Mouse (Mus musculus): ENCODE data around the gene Kif13a.

Gene Kif13a

DNA sequence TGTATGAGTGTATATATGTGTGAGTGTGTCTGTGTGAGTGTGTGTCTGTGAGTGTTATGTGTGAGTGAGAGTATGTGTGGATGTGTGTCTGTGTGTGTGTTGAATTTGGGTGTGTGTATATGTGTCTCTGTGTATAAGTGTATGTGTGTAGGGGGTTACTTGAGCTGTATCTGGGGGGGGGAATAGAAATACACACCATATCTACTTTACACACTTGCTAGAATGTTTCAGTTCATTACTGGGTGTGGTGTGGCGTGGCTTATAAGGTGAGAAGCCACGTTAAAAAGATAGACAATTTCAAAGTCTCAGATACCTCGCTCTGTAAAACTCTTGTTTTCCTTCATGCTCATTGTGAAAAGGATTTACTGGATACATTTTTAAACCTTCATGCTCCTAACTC is 152.2 kb downstream of the Kif13a start:
- no peak for DNase-seq (ENCODE audit: low spot score)

DNA sequence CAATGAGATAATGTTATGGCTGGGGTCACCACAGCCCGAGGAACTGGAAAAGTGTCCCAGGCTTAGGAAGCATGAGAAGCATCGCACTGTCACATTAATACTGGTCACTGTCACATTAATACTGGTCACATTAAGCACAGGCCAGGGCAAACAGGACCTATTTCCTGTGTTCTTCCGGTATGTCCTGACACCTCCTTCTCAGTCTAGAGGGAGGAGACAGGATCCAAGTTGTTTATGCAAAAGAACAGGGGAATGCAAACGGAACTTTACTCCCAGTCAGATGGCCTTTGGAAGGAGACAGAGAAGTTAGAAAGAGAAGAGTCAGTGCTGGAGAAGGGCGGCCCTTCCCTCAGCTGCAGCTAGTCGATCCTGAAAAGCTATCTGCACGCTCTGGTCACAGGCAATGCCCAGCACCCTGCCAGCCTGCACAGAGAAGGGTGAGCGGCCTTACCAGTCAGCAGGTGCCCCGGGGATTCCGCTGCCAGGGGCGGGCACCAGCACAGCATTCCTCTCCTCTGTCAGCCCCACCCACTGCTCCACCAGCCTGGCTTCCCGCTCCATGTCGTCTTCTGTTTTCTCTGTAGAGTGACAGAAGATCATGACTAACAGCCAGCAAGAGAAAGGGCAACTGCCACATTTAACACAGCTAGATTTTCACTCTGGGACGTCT is 152.9 kb downstream of the Kif13a start:
- no peak for DNase-seq (ENCODE audit: low spot score)

DNA sequence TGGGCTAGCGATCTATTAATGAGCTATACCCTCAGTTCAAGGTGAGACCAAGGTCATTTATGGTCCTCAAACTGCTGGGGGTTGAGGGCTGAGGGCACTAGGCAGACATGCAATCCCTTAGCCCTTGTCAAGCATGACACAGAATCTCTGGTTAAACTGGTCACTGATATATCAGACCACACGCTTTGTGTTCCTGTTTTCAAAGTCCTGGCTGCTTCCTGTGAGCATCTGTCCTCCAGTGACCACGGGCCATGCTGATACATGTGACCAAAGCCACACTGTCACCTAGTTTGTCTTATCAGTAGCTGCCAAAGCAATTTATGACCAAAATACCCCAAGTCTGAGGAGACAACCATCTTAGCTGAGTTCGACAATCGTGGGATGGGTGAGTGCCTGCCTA is 154.7 kb downstream of the Kif13a start:
- no peak for DNase-seq (ENCODE audit: low spot score)

DNA sequence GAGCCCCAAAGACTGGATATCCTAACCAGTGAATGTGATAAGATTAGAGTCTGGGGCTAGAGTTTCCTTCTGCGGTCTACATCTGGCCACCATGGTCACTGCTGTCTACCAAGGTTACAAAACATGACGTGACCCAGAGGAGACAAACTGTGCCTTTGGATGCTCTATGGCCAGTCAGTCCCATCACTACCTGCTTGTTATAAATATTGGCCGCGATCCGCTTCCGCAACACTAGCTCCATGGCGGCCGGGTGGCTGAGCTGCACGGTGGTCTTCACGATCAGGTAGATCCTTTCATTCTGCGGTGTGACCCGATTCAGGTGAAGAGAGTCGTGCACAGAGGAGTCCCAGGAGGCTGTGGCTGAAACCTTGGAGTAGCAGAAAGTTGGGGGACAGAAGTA is 157.1 kb downstream of the Kif13a start:
- no peak for DNase-seq (ENCODE audit: low spot score)

DNA sequence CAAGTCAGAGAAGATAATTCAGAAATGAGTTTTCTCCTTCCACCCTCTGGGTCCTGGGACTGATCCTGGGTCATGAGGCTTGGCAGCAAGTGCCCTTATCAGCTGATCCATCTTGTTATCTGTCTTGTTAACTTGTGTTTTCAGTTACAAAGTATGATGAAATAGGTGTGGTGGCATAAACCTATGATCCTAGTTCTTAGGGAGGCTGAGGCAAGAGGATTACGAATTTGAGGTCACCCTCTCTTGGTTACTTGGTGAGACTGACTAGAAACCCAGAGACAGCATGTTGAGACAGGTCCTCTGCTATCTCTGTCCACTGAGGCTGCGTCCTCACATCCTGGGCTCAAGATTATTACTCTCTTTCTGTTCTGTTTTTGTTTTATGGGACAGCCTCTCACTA is 164.3 kb downstream of the Kif13a start:
- DNase-seq (ENCODE audit: low spot score): no peak

DNA sequence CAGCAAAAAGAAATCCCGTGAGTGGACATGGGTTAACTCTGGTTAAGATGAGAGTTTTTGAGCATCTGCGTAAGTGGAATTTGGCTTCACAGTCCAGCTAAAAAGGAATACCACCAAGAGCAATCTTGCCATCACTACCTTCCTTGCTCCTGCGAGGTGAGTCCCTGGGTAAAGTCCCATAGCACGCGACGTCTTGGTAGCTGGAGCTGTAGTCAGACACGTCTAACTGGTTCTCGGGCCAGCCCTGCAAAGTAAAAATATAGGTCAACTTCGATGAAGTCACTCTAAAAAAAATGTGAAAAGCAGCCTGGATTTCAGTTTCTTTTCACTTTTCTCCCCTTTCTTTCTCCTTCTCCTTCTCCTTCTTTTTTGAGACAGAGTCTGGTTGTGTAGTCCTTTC is 166.5 kb downstream of the Kif13a start:
- no peak for DNase-seq (ENCODE audit: low spot score)

DNA sequence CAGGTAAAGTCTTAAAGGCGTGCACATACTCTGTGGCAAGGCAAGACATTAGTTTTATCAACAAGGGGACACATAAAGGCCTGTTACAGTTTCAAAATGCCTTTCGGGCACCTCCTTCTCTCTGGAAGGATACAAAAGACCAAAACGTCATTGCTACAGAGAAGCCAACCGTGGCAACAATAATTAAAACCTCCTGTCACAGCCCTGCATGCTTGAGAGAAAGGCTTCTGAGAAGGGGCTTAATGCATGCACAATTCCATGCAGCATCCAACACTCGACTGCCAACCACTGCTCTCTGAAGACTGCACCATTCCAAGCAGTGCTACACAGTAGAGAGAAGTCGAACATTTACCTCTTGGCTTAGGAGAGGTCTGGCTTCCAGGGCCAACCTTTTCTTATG is 168.7 kb downstream of the Kif13a start:
- peak; percentile 16 for DNase-seq (ENCODE audit: low spot score)

DNA sequence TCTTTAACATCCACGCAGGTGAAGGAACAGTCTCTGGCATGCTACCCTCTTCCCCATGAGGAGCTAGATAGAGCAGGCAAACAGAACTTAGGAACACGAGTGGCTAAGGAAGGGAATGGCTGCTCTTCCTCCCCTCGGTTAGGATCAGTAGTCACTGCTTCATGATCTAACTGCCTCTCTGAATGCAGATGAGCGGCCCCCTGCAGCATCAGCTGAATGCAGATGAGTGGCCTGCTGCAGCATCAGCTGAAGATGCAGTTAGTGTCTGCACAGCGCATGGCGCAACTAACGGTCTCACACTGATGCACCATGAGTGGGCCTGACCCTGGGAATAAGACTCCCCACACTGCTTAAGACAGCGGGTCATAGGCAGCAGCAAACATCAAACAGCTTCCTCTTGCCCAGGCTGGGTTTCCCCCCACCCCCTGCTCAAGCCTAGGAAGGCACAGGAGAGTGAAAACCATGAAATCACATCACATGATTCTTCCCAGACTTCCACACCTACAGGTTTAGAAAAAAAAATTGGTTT is 170.3 kb downstream of the Kif13a start:
- DNase-seq (ENCODE audit: low spot score): no peak

DNA sequence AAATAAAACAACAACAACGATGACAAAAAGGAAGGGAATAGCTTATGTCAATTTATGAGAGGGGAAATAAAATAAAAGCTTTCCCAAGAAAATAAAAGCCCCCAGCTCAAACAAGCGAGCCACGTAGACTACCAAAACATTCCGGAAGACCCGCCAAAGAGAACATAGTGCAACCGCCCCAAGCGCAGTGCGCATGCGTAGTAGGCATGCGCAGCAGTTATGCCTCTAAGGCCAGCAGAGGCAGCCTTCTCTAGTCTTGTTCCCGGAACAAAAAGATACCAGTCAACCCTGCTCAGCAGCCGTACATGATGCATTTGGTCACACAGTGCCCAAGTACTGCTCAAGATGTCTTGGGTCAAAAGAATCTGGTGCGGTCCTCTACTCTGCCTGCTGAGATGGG is 171.0 kb downstream of the Kif13a start:
- no peak for DNase-seq (ENCODE audit: low spot score)

DNA sequence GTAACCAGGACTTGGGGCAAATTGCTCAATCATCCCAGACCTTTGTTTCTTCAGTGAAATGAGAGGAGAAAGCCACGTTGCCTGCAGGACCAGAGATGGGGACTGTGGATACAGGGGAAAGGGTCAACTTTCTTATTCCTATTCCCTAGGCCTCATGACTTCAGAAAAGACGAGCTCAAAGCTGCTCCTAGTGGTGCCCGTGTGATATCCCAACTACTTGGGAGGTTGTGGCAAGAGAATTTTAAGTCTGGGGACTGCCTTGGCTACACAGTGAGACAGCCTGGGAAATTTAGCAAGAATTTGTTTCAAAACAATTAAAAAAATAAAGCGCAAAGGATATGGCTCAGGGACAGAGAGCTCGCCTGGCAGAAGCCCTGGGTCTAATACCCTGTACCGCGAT is 171.7 kb downstream of the Kif13a start:
- DNase-seq (ENCODE audit: low spot score): no peak

DNA sequence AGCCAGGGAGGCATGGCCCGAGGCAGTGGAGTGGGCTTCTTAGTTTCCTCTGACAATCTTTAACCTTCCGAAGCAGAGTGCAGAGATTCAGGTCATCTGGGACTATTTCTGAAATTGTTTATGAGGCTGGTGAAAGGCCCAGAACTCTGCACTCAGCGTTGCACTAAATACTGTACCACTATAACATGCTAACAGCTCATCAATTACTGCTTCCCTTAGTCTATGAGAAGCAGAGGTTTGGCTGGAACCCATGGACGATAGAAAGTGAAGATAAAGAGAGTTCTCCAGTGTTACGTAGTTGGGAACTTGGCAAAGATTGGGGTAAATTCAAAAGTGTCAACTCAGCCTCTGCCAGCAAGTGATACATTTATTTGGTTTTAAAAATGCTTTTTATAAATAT is 176.4 kb downstream of the Kif13a start:
- DNase-seq (ENCODE audit: low spot score): no peak

DNA sequence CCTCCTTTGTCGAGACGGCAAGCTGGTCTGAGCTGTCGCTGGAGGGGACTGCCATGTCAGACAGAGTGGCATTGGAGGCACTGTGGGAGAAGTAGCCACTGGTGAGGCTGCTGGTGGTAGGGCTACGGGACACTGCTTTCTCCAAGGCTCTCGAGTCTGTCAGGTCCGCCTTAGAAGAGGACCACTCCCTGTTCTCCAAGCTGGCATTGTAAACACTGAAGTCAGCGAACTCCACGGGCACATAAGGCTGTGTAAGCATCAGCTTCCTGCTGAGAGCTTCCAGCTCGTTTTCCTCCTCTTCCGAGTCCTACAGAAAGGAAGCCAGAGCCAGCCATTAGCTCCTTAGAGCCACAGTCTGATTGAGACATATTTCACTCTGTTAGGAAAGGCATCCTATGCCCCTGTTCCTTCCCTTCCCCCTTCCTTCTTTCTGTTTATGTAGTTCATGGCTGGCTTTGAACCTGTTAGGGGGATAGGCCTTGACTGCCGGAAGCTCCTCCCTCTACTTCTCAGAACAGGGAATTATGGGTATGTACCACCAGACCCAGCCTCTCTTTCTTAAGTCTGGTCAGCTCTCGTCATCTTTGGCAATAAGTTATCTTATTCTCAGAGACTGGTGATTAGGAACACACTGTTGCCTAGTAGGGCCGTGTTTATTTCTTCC is 177.0 kb downstream of the Kif13a start:
- DNase-seq (ENCODE audit: low spot score): no peak

DNA sequence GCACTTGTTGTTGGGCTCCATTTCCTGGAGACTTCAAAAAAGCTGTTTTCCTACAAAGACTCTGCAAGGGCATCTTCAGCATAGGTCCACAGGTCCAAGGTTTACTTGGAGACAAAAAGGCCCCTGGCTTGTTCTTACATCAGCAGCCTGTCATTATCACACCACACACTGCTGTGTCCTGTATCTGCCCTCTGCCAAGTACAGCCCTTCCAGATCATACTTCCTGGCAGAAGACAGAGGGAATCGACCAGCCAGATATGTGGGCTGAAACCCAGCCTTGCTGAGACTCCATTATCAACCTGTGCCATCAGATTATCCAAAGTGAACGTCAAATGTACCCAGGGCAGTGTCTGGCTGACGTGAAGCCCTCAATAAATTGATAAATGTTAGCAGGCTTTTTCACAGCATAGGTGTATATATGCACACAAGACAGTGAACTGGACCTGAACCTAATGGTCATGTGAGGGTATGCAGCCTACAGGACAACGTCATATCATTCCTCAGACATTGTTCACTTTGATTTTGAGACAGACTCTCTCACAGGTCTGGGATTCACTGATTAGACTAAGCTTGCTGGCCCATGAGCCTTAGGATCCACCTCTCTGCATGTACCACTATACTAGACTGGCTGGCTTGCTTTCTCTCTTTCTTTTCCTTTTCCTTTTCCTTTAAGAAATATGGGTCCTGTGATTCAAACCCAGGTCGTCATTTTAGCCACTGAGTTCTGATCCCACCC is 181.4 kb downstream of the Kif13a start:
- DNase-seq (ENCODE audit: low spot score): no peak

DNA sequence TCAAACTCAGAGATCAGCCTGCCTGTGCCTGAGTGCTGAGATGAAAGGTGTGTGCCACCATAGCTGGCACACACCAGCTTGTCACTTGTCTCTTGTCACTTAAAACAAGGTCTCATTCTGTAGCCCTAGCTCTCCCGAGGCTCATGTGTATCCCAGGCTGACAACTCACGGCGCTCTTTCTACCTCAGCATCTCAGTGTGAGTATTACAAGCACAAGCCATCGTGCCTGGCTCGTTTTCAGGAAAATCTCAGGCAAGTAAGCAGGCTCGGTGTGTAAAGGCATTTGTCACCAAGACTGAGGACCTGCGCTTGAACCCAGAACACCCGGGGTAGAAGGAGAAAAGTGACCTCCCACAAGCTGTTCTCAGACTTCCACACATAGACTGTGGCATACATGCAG is 185.8 kb downstream of the Kif13a start:
- DNase-seq (ENCODE audit: low spot score): no peak

DNA sequence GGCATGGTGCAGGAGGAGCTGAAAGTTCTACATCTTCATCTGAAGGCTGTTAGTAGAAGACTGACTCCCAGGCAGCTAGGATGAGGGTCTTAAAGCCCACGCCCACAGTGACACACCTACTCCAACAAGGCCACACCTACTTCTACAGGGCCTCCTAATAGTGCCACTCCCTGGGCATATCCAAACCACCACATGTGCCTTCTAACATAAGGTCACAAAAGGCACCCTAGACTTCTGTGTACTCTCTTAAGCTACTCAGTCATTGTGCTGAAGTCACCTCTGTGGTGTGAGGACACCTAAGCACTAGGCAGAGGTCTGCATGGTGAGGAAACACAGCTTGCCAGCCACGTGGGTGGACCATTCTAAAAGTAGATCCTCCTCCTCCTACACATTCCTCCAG is 187.3 kb downstream of the Kif13a start:
- DNase-seq (ENCODE audit: low spot score): no peak

DNA sequence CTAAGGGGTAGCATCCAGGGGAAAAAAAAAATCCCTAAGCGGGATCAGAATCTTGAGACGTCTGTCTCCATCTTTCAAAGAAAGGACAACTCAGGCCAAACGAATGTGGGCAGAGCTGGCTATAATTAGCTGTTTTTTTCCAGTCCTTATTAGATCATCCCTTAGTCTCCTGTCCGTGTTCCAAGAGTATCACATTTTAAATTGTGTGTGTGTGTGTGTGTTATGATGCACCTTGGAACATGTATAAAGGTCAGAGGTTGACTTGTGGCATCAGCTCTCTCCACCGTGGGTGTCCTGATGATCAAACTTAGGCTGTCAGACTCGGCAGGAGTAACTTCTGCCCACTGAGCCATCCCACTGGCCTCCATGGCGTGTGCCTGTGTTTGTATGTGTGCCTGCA is 190.2 kb downstream of the Kif13a start:
- DNase-seq (ENCODE audit: low spot score): no peak

DNA sequence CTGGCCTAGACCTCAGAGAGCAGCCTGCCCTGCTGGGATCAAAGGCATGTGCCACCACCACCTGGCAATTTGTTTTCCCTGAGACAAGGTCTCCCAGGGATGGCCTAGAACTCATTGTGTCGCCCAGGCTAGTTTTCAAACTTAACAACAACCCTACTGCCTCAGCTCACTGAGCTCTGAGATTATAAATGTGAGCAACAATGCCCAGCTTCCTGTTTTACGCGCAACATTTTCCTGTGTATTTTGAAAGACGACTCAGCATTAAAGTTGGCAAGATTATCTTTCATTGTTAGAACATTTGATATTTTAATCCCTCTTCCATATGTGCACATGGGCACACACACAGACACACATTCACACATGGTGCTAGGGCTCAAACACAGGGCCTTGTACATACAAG is 192.2 kb downstream of the Kif13a start:
- no peak for DNase-seq (ENCODE audit: low spot score)

DNA sequence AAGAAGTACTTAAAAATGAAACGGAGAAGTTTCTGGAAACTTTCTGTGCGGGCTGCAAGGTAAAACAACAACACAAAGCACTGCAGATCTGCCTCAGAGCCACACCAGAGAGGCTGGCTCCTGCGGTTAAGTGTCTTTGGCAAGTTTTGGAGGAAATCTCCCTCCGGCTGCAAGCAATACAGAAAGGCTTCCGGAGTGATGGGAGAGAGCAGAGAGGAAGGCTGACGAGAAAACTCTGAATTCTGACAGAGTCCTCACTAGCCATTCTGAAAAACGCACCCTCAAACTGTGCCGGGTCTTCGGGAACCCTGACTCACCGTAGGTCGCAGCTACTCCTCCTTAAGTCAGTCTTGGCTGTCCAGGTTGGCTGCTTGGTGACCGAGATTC is 193.2 kb downstream of the Kif13a start:
- DNase-seq (ENCODE audit: low spot score): peak; percentile 28

DNA sequence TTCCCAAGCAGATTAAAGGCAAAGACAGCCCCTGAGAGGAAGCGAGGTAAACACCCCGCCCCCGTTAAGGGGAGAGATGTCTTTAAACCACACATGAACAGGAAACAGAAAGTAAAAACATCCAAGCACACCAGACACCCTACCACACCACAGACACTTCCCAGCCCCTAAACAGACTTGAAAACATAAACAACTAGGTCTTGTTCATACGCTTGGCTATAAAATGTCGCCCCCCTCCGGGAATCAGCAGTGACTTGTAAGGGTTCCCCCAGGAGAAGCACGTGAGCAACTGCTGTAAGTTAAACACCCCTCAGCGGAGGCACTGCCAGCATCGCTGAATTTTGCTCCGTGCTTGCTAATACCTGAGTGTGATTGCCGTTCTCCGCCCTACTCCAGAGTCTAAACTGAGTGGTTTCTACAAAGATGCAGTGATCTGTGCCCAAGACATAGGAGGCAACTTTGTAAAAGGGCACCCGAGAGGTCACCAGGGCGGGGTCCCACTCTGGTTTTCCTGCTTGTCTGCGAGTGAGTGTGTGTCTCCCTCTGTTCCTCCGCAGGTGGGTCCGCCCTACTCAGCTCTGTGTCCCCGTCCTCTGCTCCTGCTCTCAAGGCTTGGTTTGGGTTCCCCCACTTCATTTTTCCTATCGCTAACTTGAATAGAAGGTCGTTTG is 193.7 kb downstream of the Kif13a start:
- DNase-seq (ENCODE audit: low spot score): peak; percentile 68

DNA sequence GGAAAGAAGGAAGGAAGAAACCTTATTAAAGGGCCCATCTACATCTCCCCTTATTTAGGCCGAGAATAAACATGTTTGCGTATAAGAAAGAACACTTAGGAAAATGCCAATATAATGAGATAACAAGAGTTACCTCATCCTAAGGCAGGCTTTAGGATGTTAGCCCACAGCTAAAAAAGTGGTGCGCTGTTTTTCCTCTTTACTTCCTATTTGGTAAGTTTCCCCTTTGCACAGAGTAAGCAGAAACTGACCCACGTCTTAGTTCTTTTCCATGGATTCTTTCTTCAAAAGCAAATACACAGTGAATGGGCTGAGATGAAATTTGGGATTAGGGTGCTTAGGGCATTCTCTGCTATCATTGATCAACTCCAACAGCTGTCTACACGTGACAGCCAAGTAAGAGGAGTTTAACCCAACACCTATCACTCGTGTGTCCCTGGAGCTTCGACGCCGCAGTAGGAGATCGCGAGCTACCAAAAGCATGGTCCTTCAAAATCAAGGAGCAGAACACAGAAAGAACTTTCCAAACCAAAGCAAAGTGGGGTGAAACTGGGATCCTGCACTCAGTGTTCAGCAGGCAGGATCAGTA is 194.4 kb downstream of the Kif13a start:
- DNase-seq (ENCODE audit: low spot score): no peak

DNA sequence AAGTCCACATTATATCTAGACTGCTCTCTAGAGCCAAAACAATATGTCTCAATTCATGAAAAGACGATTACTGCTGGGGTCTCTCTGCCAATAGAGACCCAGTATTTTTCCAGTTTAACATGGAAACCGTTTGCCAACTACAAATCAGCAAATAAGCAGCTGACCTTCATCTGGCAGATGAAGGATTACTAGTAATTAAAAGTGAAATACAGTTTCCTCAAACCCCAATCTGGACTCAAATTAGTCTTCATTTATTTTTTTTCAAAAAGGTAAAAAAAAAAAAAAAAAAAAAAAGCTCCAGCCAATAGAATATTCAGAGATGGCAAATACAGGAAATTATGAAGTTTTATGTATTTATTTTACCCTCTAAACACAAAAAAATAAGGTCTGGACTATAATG is 199.7 kb downstream of the Kif13a start:
- DNase-seq (ENCODE audit: low spot score): no peak

DNA sequence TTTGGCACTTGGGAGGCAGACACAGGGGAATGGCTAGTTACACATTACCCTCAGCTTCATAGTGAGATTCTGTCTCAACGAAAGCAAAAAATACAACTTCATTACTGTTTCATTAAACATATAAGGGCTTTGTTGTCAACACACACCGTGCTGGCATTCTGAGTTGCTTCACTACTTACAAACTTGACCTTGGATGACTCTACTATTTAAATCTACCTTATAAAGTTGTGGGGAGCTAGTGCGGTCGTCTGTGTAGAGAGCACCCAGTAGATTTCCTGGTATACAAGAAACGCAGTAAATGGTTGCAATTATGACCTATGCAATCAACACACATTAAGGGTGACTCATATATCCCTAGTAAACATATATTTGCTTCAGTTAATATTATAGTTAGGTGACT is 201.3 kb downstream of the Kif13a start:
- DNase-seq (ENCODE audit: low spot score): no peak
